8 mouse cellular contexts compared by ENCODE assay signal in genomic region chr17:33968927-33969326, GRCm38 (mm10). TPM values are rescaled to one million over a fixed set of nuclear protein-coding genes. Genes with fewer than 3 reads are reported as not detected.
DNase-seq lines count a peak whose midpoint lies in the region; ATAC-seq lines count a peak whose summit lies in the region.

No protein-coding gene starts in this region.

- intact Hi-C loops in left cerebral cortex, postnatal 4 days (cut with DNase I) = no loop called here

- no peak overlapping the region for H3K4me3 ChIP-seq in kidney, embryonic 14.5 days (ENCODE audit: low read length)
- H3K4me3 ChIP-seq in hindbrain, embryonic 13.5 days = no peak overlapping the region

- no peak for DNase-seq in kidney, postnatal 4 days
- DNase-seq in NIH3T3 (ENCODE audit: low read depth) = peak; percentile 87
- peak; percentile 83 for DNase-seq in lung, postnatal 36 days
- no peak for DNase-seq in left cerebral cortex, postnatal 4 days
- no peak for DNase-seq in urinary bladder, postnatal 36 days (ENCODE audit: low spot score in 2 of 2)
- no peak for DNase-seq in right cerebral cortex, postnatal 4 days

- peak; percentile 17; the same call in 1 of the 2 replicates for ATAC-seq in kidney, embryonic 14.5 days (ENCODE audit: low FRiP score, low TSS enrichment)
- ATAC-seq in hindbrain, embryonic 13.5 days (ENCODE audit: low FRiP score) = peak; percentile 60

- H3K27me3 ChIP-seq in kidney, embryonic 14.5 days (ENCODE audit: control insufficient read depth, insufficient read depth, low read length) = no peaks in the 10 kb centered on the region
- peaks cover 32% of the 10 kb centered on the region; the same call in 1 of the 2 replicates for H3K27me3 ChIP-seq in hindbrain, embryonic 13.5 days

- 0 out of 2 replicates have a peak, but pooled peaks cover 2% of the 10 kb centered on the region for H3K9me3 ChIP-seq in kidney, embryonic 14.5 days (ENCODE audit: control insufficient read depth, low read length)
- no peaks in the 10 kb centered on the region for H3K9me3 ChIP-seq in hindbrain, embryonic 13.5 days

- WGBS in kidney, embryonic 14.5 days = 28% methylated on average over 5 of the region's 5 CpGs
- WGBS in hindbrain, embryonic 13.5 days = 33% methylated on average over 5 of the region's 5 CpGs

- H3K4me1 ChIP-seq in kidney, embryonic 14.5 days (ENCODE audit: control insufficient read depth, insufficient read depth, low read length) = no peaks in the 10 kb centered on the region
- H3K4me1 ChIP-seq in hindbrain, embryonic 13.5 days (replicated peaks) = peaks cover 4% of the 10 kb centered on the region; the same call in 1 of the 2 replicates

- H3K36me3 ChIP-seq in kidney, embryonic 14.5 days (ENCODE audit: control insufficient read depth, insufficient read depth, low read length) = peaks cover 10% of the 10 kb centered on the region; the same call in 1 of the 2 replicates
- peaks cover 25% of the 10 kb centered on the region for H3K36me3 ChIP-seq in hindbrain, embryonic 13.5 days

- no peak overlapping the region for H3K27ac ChIP-seq in kidney, embryonic 14.5 days (ENCODE audit: low read depth, low read length)
- H3K27ac ChIP-seq in hindbrain, embryonic 13.5 days = no peak overlapping the region

- no peak overlapping the region for H3K4me2 ChIP-seq in kidney, embryonic 14.5 days (replicated peaks; ENCODE audit: low read depth, low read length)
- H3K4me2 ChIP-seq in hindbrain, embryonic 13.5 days = no peak overlapping the region

- no peak overlapping the region for H3K9ac ChIP-seq in kidney, embryonic 14.5 days (ENCODE audit: low read depth, low read length)
- no peak overlapping the region for H3K9ac ChIP-seq in hindbrain, embryonic 13.5 days

RNA-seq across cellular contexts. Expression of gene Rps18, which starts 13.1 kb away (rescaled TPM):
- 2,014 and 2,736 TPM in 2 replicates for polyA plus RNA-seq in kidney, embryonic 14.5 days (2014; fragmentation: Nextera tagmentation; extraction: Ambion mirVana)
- 928 and 950 TPM in 2 replicates for polyA plus RNA-seq in hindbrain, embryonic 13.5 days (2015; fragmentation: Nextera tagmentation; extraction: Ambion mirVana)
- total RNA-seq in left cerebral cortex, postnatal 4 days (2021) = 100 to 1,000 TPM; 557 to 591 TPM

RNA-seq across cellular contexts. Expression of gene Vps52, which starts 13.3 kb away (rescaled TPM):
- polyA plus RNA-seq in kidney, embryonic 14.5 days (2014; fragmentation: Nextera tagmentation; extraction: Ambion mirVana) = 24.9 and 40.8 TPM in 2 replicates
- 69.6 and 69.9 TPM in 2 replicates for polyA plus RNA-seq in hindbrain, embryonic 13.5 days (2015; fragmentation: Nextera tagmentation; extraction: Ambion mirVana)
- 10 to 100 TPM; 72.2 to 72.6 TPM for total RNA-seq in left cerebral cortex, postnatal 4 days (2021)

RNA-seq across cellular contexts. Expression of gene B3galt4, which starts 17.6 kb away (rescaled TPM):
- polyA plus RNA-seq in kidney, embryonic 14.5 days (2014; fragmentation: Nextera tagmentation; extraction: Ambion mirVana) = 2.8 and 3.3 TPM in 2 replicates
- 12.2 TPM in 2 replicates for polyA plus RNA-seq in hindbrain, embryonic 13.5 days (2015; fragmentation: Nextera tagmentation; extraction: Ambion mirVana)
- total RNA-seq in left cerebral cortex, postnatal 4 days (2021) = 1 to 10 TPM; 6.6 to 6.8 TPM

RNA-seq across cellular contexts. Expression of gene Wdr46, which starts 28.5 kb away (rescaled TPM):
- polyA plus RNA-seq in kidney, embryonic 14.5 days (2014; fragmentation: Nextera tagmentation; extraction: Ambion mirVana) = 26.5 and 37.8 TPM in 2 replicates
- 24.3 and 25.2 TPM in 2 replicates for polyA plus RNA-seq in hindbrain, embryonic 13.5 days (2015; fragmentation: Nextera tagmentation; extraction: Ambion mirVana)
- 10 to 100 TPM; 30.1 to 36.6 TPM for total RNA-seq in left cerebral cortex, postnatal 4 days (2021)

RNA-seq across cellular contexts. Expression of gene Pfdn6, which starts 28.8 kb away (rescaled TPM):
- polyA plus RNA-seq in kidney, embryonic 14.5 days (2014; fragmentation: Nextera tagmentation; extraction: Ambion mirVana) = 169 and 211 TPM in 2 replicates
- polyA plus RNA-seq in hindbrain, embryonic 13.5 days (2015; fragmentation: Nextera tagmentation; extraction: Ambion mirVana) = 186 and 199 TPM in 2 replicates
- total RNA-seq in left cerebral cortex, postnatal 4 days (2021) = 10 to 100 TPM; 90.5 to 96.1 TPM

Comparison
In these comparisons a context has a peak if more than half of its experiments do, and no peak if none do; other contexts are left out.
1. DNase-seq: peak in NIH3T3 (single experiment) and lung, postnatal 36 days (single experiment); none in kidney, postnatal 4 days (0 of 2), left cerebral cortex, postnatal 4 days (single experiment), urinary bladder, postnatal 36 days (0 of 2) and right cerebral cortex, postnatal 4 days (single experiment).